Mouse (Mus musculus) liver, adult 2 months (tissue): ENCODE measurements at regions not wholly inside any gene's neighbourhood (a gene's known extent, or its start where the extent isn't known, plus 50 kb on each side); places are given as distances from the start of the nearest gene placed in this dataset.

Experiments used
- CTCF ChIP-seq: fragments of 200-500 bp; IDR thresholded peaks from 2 replicates; pipeline ENCODE4 v1.5.1; 2011; ENCODE audit warnings: low read depth, low read length, control low read depth
- POLR2A ChIP-seq: fragments of 200-500 bp; IDR thresholded peaks from 2 replicates; pipeline ENCODE4 v1.6.1; 2011; ENCODE audit warnings: low read length, control low read depth; ENCODE audit not compliant: insufficient read depth; ENCODE audit errors: extremely low read depth

DNA sequence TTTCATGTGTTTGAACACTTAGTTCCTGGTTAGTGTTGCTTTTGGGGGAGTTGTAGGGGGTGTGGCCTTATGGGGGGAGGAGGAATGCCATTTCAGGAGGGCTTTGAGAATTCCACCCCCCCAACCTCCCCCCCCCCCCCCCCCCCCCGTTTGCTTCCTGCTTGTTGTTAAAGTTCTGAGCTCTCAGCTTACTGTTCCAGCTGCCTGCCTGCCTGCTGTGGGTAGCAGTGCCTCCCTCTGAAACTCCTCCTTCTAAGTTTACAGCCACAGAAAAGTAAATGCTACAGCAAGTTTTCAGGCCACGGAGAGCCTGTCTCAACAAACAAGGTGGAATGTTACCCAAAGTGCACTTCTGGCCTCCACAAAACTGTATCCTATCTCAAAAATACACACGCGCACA lies 233.1 kb downstream of the Spry2 start:
- TF ChIP-seq POLR2A (no peak), CTCF (no peak)
